ENCODE assay signal across 24 mouse cellular contexts in genomic region chr15:103294649-103295048, GRCm38 (mm10). TPM values are rescaled to one million over a fixed set of nuclear protein-coding genes. Genes with fewer than 3 reads are reported as not detected.
DNase-seq lines count a peak whose midpoint lies in the region; ATAC-seq lines count a peak whose summit lies in the region.
"Had no signal": no experiment of that assay in that cellular context is flagged by ENCODE, and none has a peak within 500 bp of the region (broad histone marks: within the 10 kb centered on the region; RNA-seq: fewer than 3 reads in every experiment).

No protein-coding gene starts in this region.

- no peak overlapping the region for H3K4me3 ChIP-seq in embryonic facial prominence, embryonic 11.5 days (ENCODE audit: low read depth, low read length)
- H3K4me3 ChIP-seq in embryonic facial prominence, embryonic 13.5 days = no peak overlapping the region
- H3K4me3 ChIP-seq in limb, embryonic 11.5 days (ENCODE audit: low read depth, low read length) = no peak overlapping the region
- no peak overlapping the region for H3K4me3 ChIP-seq in limb, embryonic 15.5 days
- H3K4me3 ChIP-seq: erythroblast, embryonic 14.5 days; forebrain, embryonic 10.5 days; heart, embryonic 13.5 days; hindbrain, embryonic 13.5 days; intestine, embryonic 15.5 days had no signal

- DNase-seq in embryonic facial prominence, embryonic 11.5 days (ENCODE audit: low spot score) = peak; percentile 60
- no peak for DNase-seq in limb, embryonic 11.5 days (ENCODE audit: low spot score)
- no peak for DNase-seq in urinary bladder, postnatal 14 days (ENCODE audit: low spot score)
- DNase-seq: adrenal gland, postnatal 14 days; cerebellum, adult 18-20 months; cerebellum, adult 9-11 months; cerebellum, postnatal 36 days; gastrocnemius, postnatal 14 days; heart, postnatal 36 days; kidney, adult 18-20 months had no signal

- H3K9ac ChIP-seq in embryonic facial prominence, embryonic 11.5 days (replicated peaks; ENCODE audit: low read length) = no peak overlapping the region
- no peak overlapping the region for H3K9ac ChIP-seq in embryonic facial prominence, embryonic 13.5 days
- H3K9ac ChIP-seq in limb, embryonic 11.5 days (ENCODE audit: low read length) = no peak overlapping the region
- no peak overlapping the region for H3K9ac ChIP-seq in limb, embryonic 15.5 days
- H3K9ac ChIP-seq: heart, embryonic 13.5 days; intestine, embryonic 15.5 days had no signal

- ATAC-seq in embryonic facial prominence, embryonic 11.5 days (replicated peaks; ENCODE audit: insufficient number of reproducible peaks, low FRiP score, low TSS enrichment, low read depth) = no peak
- no peak for ATAC-seq in embryonic facial prominence, embryonic 13.5 days (ENCODE audit: insufficient number of reproducible peaks, insufficient read depth, low FRiP score, low TSS enrichment, low read depth)
- ATAC-seq in limb, embryonic 11.5 days (ENCODE audit: insufficient number of reproducible peaks, low FRiP score, low TSS enrichment, low read depth) = no peak
- no peak for ATAC-seq in limb, embryonic 15.5 days (ENCODE audit: insufficient number of reproducible peaks, low FRiP score, low TSS enrichment, low read depth)
- no peak for ATAC-seq in inflammation-experienced regulatory T-cells, adult 6 months
- no peak for ATAC-seq in cerebellum, adult (ENCODE audit: insufficient number of reproducible peaks, low FRiP score, low TSS enrichment)
- ATAC-seq: activated CD4-positive, CD25-positive, alpha-beta regulatory T cell, adult 4 months; forebrain, embryonic 14.5 days; hindbrain, postnatal 0 days; intestine, embryonic 15.5 days; Patski had no signal

- H3K9me3 ChIP-seq in embryonic facial prominence, embryonic 11.5 days (replicated peaks; ENCODE audit: control insufficient read depth, low read length) = no peaks in the 10 kb centered on the region
- no peaks in the 10 kb centered on the region for H3K9me3 ChIP-seq in embryonic facial prominence, embryonic 13.5 days
- no peaks in the 10 kb centered on the region for H3K9me3 ChIP-seq in limb, embryonic 11.5 days (ENCODE audit: control insufficient read depth, low read length)
- no peaks in the 10 kb centered on the region for H3K9me3 ChIP-seq in limb, embryonic 15.5 days
- H3K9me3 ChIP-seq: forebrain, embryonic 10.5 days; G1E; hindbrain, embryonic 13.5 days; intestine, embryonic 15.5 days had no signal

- no peak overlapping the region for H3K27ac ChIP-seq in embryonic facial prominence, embryonic 11.5 days (replicated peaks; ENCODE audit: low read depth, low read length)
- peak overlapping the region; percentile 17; the same call in 1 of the 2 replicates for H3K27ac ChIP-seq in embryonic facial prominence, embryonic 13.5 days
- peak overlapping the region; percentile 23; the same call in 1 of the 2 replicates for H3K27ac ChIP-seq in limb, embryonic 11.5 days (replicated peaks; ENCODE audit: low read depth, low read length)
- peak overlapping the region; percentile 54; the same call in 1 of the 2 replicates for H3K27ac ChIP-seq in limb, embryonic 15.5 days
- H3K27ac ChIP-seq: hindbrain, postnatal 0 days; intestine, embryonic 15.5 days had no signal

- H3K36me3 ChIP-seq in embryonic facial prominence, embryonic 11.5 days (replicated peaks; ENCODE audit: control insufficient read depth, insufficient read depth, low read depth, low read length) = no peaks in the 10 kb centered on the region
- peaks cover 75% of the 10 kb centered on the region for H3K36me3 ChIP-seq in embryonic facial prominence, embryonic 13.5 days
- peaks cover 13% of the 10 kb centered on the region; the same call in 1 of the 2 replicates for H3K36me3 ChIP-seq in limb, embryonic 11.5 days (ENCODE audit: control insufficient read depth, insufficient read depth, low read length)
- H3K36me3 ChIP-seq in limb, embryonic 15.5 days = peaks cover 55% of the 10 kb centered on the region

- H3K4me1 ChIP-seq in embryonic facial prominence, embryonic 11.5 days (ENCODE audit: control insufficient read depth, insufficient read depth, low read length) = peaks cover 11% of the 10 kb centered on the region
- H3K4me1 ChIP-seq in embryonic facial prominence, embryonic 13.5 days = peaks cover 49% of the 10 kb centered on the region
- peaks cover 60% of the 10 kb centered on the region for H3K4me1 ChIP-seq in limb, embryonic 11.5 days (ENCODE audit: control insufficient read depth, insufficient read depth, low read length)
- H3K4me1 ChIP-seq in limb, embryonic 15.5 days = peaks cover 65% of the 10 kb centered on the region

- H3K27me3 ChIP-seq in embryonic facial prominence, embryonic 11.5 days (ENCODE audit: control insufficient read depth, insufficient read depth, low read length) = no peaks in the 10 kb centered on the region
- H3K27me3 ChIP-seq in embryonic facial prominence, embryonic 13.5 days = no peaks in the 10 kb centered on the region
- H3K27me3 ChIP-seq in limb, embryonic 11.5 days (ENCODE audit: control insufficient read depth, insufficient read depth, low read length) = no peaks in the 10 kb centered on the region
- no peaks in the 10 kb centered on the region for H3K27me3 ChIP-seq in limb, embryonic 15.5 days
- H3K27me3 ChIP-seq: heart, embryonic 13.5 days; hindbrain, embryonic 13.5 days; intestine, embryonic 15.5 days; Patski had no signal

- WGBS in embryonic facial prominence, embryonic 11.5 days = 28% methylated on average over 2 of the region's 2 CpGs
- 32% methylated on average over 2 of the region's 2 CpGs for WGBS in embryonic facial prominence, embryonic 13.5 days
- 46% methylated on average over 2 of the region's 2 CpGs for WGBS in limb, embryonic 11.5 days
- WGBS in limb, embryonic 15.5 days = 25% methylated on average over 2 of the region's 2 CpGs

- H3K4me2 ChIP-seq in embryonic facial prominence, embryonic 11.5 days (ENCODE audit: low read depth, low read length) = no peak overlapping the region
- no peak overlapping the region for H3K4me2 ChIP-seq in embryonic facial prominence, embryonic 13.5 days
- no peak overlapping the region for H3K4me2 ChIP-seq in limb, embryonic 11.5 days (ENCODE audit: low read depth, severe bottlenecking)
- H3K4me2 ChIP-seq in limb, embryonic 15.5 days = no peak overlapping the region
- H3K4me2 ChIP-seq: heart, embryonic 13.5 days; hindbrain, embryonic 13.5 days; intestine, embryonic 15.5 days had no signal

RNA-seq across cellular contexts. Expression of gene Gpr84, which starts 15.8 kb away (rescaled TPM):
- polyA plus RNA-seq in embryonic facial prominence, embryonic 11.5 days (2014; fragmentation: Nextera tagmentation; extraction: Ambion mirVana) = not detected in 2 replicates
- 0.54 and 0.62 TPM in 2 replicates for polyA plus RNA-seq in embryonic facial prominence, embryonic 13.5 days (2015; fragmentation: Nextera tagmentation; extraction: Ambion mirVana)
- 0.31 TPM in 1 of 2 replicates, not detected in the other for polyA plus RNA-seq in limb, embryonic 11.5 days (2014; fragmentation: Nextera tagmentation; extraction: Ambion mirVana)
- polyA plus RNA-seq in limb, embryonic 15.5 days (2015; fragmentation: Nextera tagmentation; extraction: Ambion mirVana) = 0.20 and 0.36 TPM in 2 replicates
- not detected for polyA plus RNA-seq in inflammation-experienced regulatory T-cells, adult 6 months (2017; shearing (Covaris generic))
- polyA plus RNA-seq: activated CD4-positive, CD25-positive, alpha-beta regulatory T cell, adult 4 months; erythroblast, embryonic 14.5 days; G1E; Patski had no signal

RNA-seq across cellular contexts. Expression of gene Copz1, which starts 22.1 kb away (rescaled TPM):
- 327 and 331 TPM in 2 replicates for polyA plus RNA-seq in embryonic facial prominence, embryonic 11.5 days (2014; fragmentation: Nextera tagmentation; extraction: Ambion mirVana)
- polyA plus RNA-seq in embryonic facial prominence, embryonic 13.5 days (2015; fragmentation: Nextera tagmentation; extraction: Ambion mirVana) = 254 and 287 TPM in 2 replicates
- 320 and 334 TPM in 2 replicates for polyA plus RNA-seq in limb, embryonic 11.5 days (2014; fragmentation: Nextera tagmentation; extraction: Ambion mirVana)
- 270 and 286 TPM in 2 replicates for polyA plus RNA-seq in limb, embryonic 15.5 days (2015; fragmentation: Nextera tagmentation; extraction: Ambion mirVana)
- 100 to 1,000 TPM; 216 to 248 (median 223) TPM for polyA plus RNA-seq in inflammation-experienced regulatory T-cells, adult 6 months (2017; shearing (Covaris generic))

RNA-seq across cellular contexts. Expression of gene Nfe2, which starts 36.4 kb away (rescaled TPM):
- 5.4 and 8.0 TPM in 2 replicates for polyA plus RNA-seq in embryonic facial prominence, embryonic 11.5 days (2014; fragmentation: Nextera tagmentation; extraction: Ambion mirVana)
- 2.4 and 2.9 TPM in 2 replicates for polyA plus RNA-seq in embryonic facial prominence, embryonic 13.5 days (2015; fragmentation: Nextera tagmentation; extraction: Ambion mirVana)
- polyA plus RNA-seq in limb, embryonic 11.5 days (2014; fragmentation: Nextera tagmentation; extraction: Ambion mirVana) = 5.4 and 7.7 TPM in 2 replicates
- polyA plus RNA-seq in limb, embryonic 15.5 days (2015; fragmentation: Nextera tagmentation; extraction: Ambion mirVana) = 1.5 and 2.2 TPM in 2 replicates
- polyA plus RNA-seq in inflammation-experienced regulatory T-cells, adult 6 months (2017; shearing (Covaris generic)) = 1 to 10 TPM in 2 of 3 experiments, under 1 TPM in 1; 0.96 to 1.3 (median 1.1) TPM
- polyA plus RNA-seq: Patski had no signal

RNA-seq across cellular contexts. Expression of gene Zfp385a, which starts 45.2 kb away (rescaled TPM):
- 12.2 and 16.6 TPM in 2 replicates for polyA plus RNA-seq in embryonic facial prominence, embryonic 11.5 days (2014; fragmentation: Nextera tagmentation; extraction: Ambion mirVana)
- polyA plus RNA-seq in embryonic facial prominence, embryonic 13.5 days (2015; fragmentation: Nextera tagmentation; extraction: Ambion mirVana) = 10.9 and 12.2 TPM in 2 replicates
- 19.2 and 22.9 TPM in 2 replicates for polyA plus RNA-seq in limb, embryonic 11.5 days (2014; fragmentation: Nextera tagmentation; extraction: Ambion mirVana)
- 17.1 and 19.4 TPM in 2 replicates for polyA plus RNA-seq in limb, embryonic 15.5 days (2015; fragmentation: Nextera tagmentation; extraction: Ambion mirVana)
- not detected for polyA plus RNA-seq in inflammation-experienced regulatory T-cells, adult 6 months (2017; shearing (Covaris generic))
- polyA plus RNA-seq: activated CD4-positive, CD25-positive, alpha-beta regulatory T cell, adult 4 months had no signal

RNA-seq across cellular contexts. Expression of gene Hnrnpa1, which starts 54.4 kb away (rescaled TPM):
- 1,361 and 1,483 TPM in 2 replicates for polyA plus RNA-seq in embryonic facial prominence, embryonic 11.5 days (2014; fragmentation: Nextera tagmentation; extraction: Ambion mirVana)
- 1,090 and 1,133 TPM in 2 replicates for polyA plus RNA-seq in embryonic facial prominence, embryonic 13.5 days (2015; fragmentation: Nextera tagmentation; extraction: Ambion mirVana)
- 1,585 and 1,592 TPM in 2 replicates for polyA plus RNA-seq in limb, embryonic 11.5 days (2014; fragmentation: Nextera tagmentation; extraction: Ambion mirVana)
- polyA plus RNA-seq in limb, embryonic 15.5 days (2015; fragmentation: Nextera tagmentation; extraction: Ambion mirVana) = 593 and 673 TPM in 2 replicates
- 100 to 1,000 TPM; 360 to 441 (median 366) TPM for polyA plus RNA-seq in inflammation-experienced regulatory T-cells, adult 6 months (2017; shearing (Covaris generic))
